Mouse (Mus musculus) brain, embryonic 14.5 days (tissue): ENCODE data around the gene Smarca5.

Experiments used
- CTCF ChIP-seq: fragments of 200-500 bp; IDR thresholded peaks from 2 replicates; pipeline ENCODE4 v1.5.1; 2012; ENCODE audit warnings: inconsistent platforms, mild to moderate bottlenecking, moderate library complexity, borderline replicate concordance; ENCODE audit not compliant: insufficient read depth, insufficient read length; ENCODE audit errors: extremely low read depth
- POLR2A ChIP-seq: fragments of 200-500 bp; IDR thresholded peaks from 2 replicates; pipeline ENCODE4 v1.6.1; 2012; ENCODE audit warnings: mild to moderate bottlenecking, inconsistent platforms, borderline replicate concordance; ENCODE audit not compliant: poor library complexity, insufficient read depth, insufficient read length, severe bottlenecking; ENCODE audit errors: extremely low read depth

GRCm38 (mm10) chr8:80749091-80749490 is 9.8 kb upstream of the Smarca5 start:
- TF ChIP-seq CTCF, result no peak
- TF ChIP-seq POLR2A, result no peak
